Mouse (Mus musculus) natural killer cell, adult 2 months (primary cell): ENCODE results near the gene Trim12c.
"Not testable (repeated sequence)": the region's sequence is repeated elsewhere in the genome, so short reads cannot be mapped to it uniquely, and the experiment has no call there.

Experiments used
- DNase-seq, 2 experiments: peaks; one replicate each; pipeline ENCODE4 v3.0.0; 2022; ENCODE audit warnings: low spot score in 2 of 2

Gene Trim12c

GRCm38 (mm10) chr7:104352717-104353599 is at the start of gene Trim12c:
Gene Trim12c (minus strand): TSS chr7:104353362.
- peak; percentile 82 to 83 for DNase-seq

- DNase-seq, result no peak
Observed at GRCm38 (mm10) chr7:104401140-104401539, 48.0 kb upstream of the Trim12c start.

GRCm38 (mm10) chr7:104400698-104401097 is 47.5 kb upstream of the Trim12c start, which contains the start of gene Trim30c:
Gene Trim30c (minus strand): TSS chr7:104400837.
- peak in 1 of 2 experiments; percentile 5 for DNase-seq

- no peak for DNase-seq
Observed at GRCm38 (mm10) chr7:104398492-104398891, 45.3 kb upstream of the Trim12c start.

GRCm38 (mm10) chr7:104369736-104370414 is 16.7 kb upstream of the Trim12c start, which contains the start of gene Trim30b:
Gene Trim30b (minus strand): TSS chr7:104369884.
- DNase-seq, result peak; percentile 19 to 53

- no peak for DNase-seq
Observed at GRCm38 (mm10) chr7:104366339-104366738, 13.2 kb upstream of the Trim12c start.

GRCm38 (mm10) chr7:104353600-104353967 is 422 bp upstream of the Trim12c start:
- DNase-seq, result no peak

- DNase-seq, result not testable (repeated sequence)
Observed at GRCm38 (mm10) chr7:104348043-104348442, 5.1 kb downstream of the Trim12c start.

- DNase-seq, result not testable (repeated sequence)
Observed at GRCm38 (mm10) chr7:104340744-104341143, 12.4 kb downstream of the Trim12c start.

- DNase-seq, result not testable (repeated sequence)
Observed at GRCm38 (mm10) chr7:104335547-104335946, 17.6 kb downstream of the Trim12c start.

GRCm38 (mm10) chr7:104329171-104329570 is 24.0 kb downstream of the Trim12c start, which contains the start of gene Trim34b:
Gene Trim34b (plus strand): TSS chr7:104329471.
- DNase-seq, result not testable (repeated sequence)

GRCm38 (mm10) chr7:104322028-104322427 is 31.1 kb downstream of the Trim12c start:
- no peak for DNase-seq

- not testable (repeated sequence) for DNase-seq
Observed at GRCm38 (mm10) chr7:104315369-104316080, 37.6 kb downstream of the Trim12c start, which contains the start of gene Trim12a. Gene Trim12a (minus strand): TSS chr7:104315466.

- peak; percentile 58 to 59 for DNase-seq
Observed at GRCm38 (mm10) chr7:104314796-104315353, 38.3 kb downstream of the Trim12c start.

- peak; percentile 34 to 44 for DNase-seq
Observed at GRCm38 (mm10) chr7:104291638-104292400, 61.3 kb downstream of the Trim12c start.

- peak; percentile 18 to 19 for DNase-seq
Observed at GRCm38 (mm10) chr7:104290641-104291040, 62.5 kb downstream of the Trim12c start.
